Comparison of ENCODE assay signal across 16 mouse cellular contexts in genomic region chr15:83055569-83055968, GRCm38 (mm10). TPM values are rescaled to one million over a fixed set of nuclear protein-coding genes. Genes with fewer than 3 reads are reported as not detected.
A peak's percentile ranks its signal among the peaks of the same experiment; 100 is the strongest.
DNase-seq lines count a peak whose midpoint lies in the region; ATAC-seq and TF ChIP-seq lines count a peak whose summit lies in the region.
"Had no signal": no experiment of that assay in that cellular context is flagged by ENCODE, and none has a peak within 500 bp of the region (broad histone marks: within the 10 kb centered on the region; RNA-seq: fewer than 3 reads in every experiment).

No protein-coding gene starts in this region.

- TF ChIP-seq CTCF in brain, embryonic 14.5 days (IDR thresholded peaks at IDR 0.05; ENCODE audit: borderline replicate concordance, extremely low read depth, insufficient read depth, insufficient read length): no peak
- no peak for TF ChIP-seq CTCF in forebrain, postnatal 0 days (IDR thresholded peaks at IDR 0.05; ENCODE audit: low read depth)

- peak overlapping the region; percentile 74 for H3K4me2 ChIP-seq in heart, embryonic 13.5 days
- H3K4me2 ChIP-seq in forebrain, postnatal 0 days (ENCODE audit: low read depth): peak overlapping the region; percentile 68; the same call in 1 of the 2 replicates
- no peak overlapping the region for H3K4me2 ChIP-seq in midbrain, embryonic 15.5 days

- ATAC-seq in heart, embryonic 13.5 days (ENCODE audit: extremely low read depth, insufficient number of reproducible peaks, low FRiP score, low TSS enrichment): no peak
- no peak for ATAC-seq in forebrain, postnatal 0 days
- ATAC-seq in midbrain, embryonic 15.5 days (replicated peaks): 0 out of 2 replicates have a peak, but pooled peaks have one; percentile 11

- no peak for TF ChIP-seq POLR2A in brain, embryonic 14.5 days (IDR thresholded peaks at IDR 0.05; ENCODE audit: borderline replicate concordance, extremely low read depth, insufficient read depth, insufficient read length, poor library complexity, severe bottlenecking)

- H3K9me3 ChIP-seq in heart, embryonic 13.5 days: no peaks in the 10 kb centered on the region
- H3K9me3 ChIP-seq in forebrain, postnatal 0 days (ENCODE audit: low read length): no peaks in the 10 kb centered on the region
- no peaks in the 10 kb centered on the region for H3K9me3 ChIP-seq in midbrain, embryonic 15.5 days
- H3K9me3 ChIP-seq: limb, embryonic 15.5 days had no signal

- WGBS in heart, embryonic 13.5 days: 32% methylated on average over 5 of the region's 5 CpGs
- 38% methylated on average over 5 of the region's 5 CpGs for WGBS in forebrain, postnatal 0 days
- 30% methylated on average over 5 of the region's 5 CpGs for WGBS in midbrain, embryonic 15.5 days

- peaks cover 63% of the 10 kb centered on the region for H3K4me1 ChIP-seq in heart, embryonic 13.5 days
- H3K4me1 ChIP-seq in forebrain, postnatal 0 days (ENCODE audit: insufficient read depth): 0 out of 2 replicates have a peak, but pooled peaks cover 12% of the 10 kb centered on the region
- peaks cover 56% of the 10 kb centered on the region for H3K4me1 ChIP-seq in midbrain, embryonic 15.5 days

- H3K27me3 ChIP-seq in heart, embryonic 13.5 days (replicated peaks): peaks cover 8% of the 10 kb centered on the region; the same call in 1 of the 2 replicates
- H3K27me3 ChIP-seq in forebrain, postnatal 0 days (ENCODE audit: insufficient read depth, low read length): no peaks in the 10 kb centered on the region
- no peaks in the 10 kb centered on the region for H3K27me3 ChIP-seq in midbrain, embryonic 15.5 days (replicated peaks)

- H3K4me3 ChIP-seq in heart, embryonic 13.5 days: peak overlapping the region; percentile 46; the same call in 1 of the 2 replicates
- H3K4me3 ChIP-seq in forebrain, postnatal 0 days (ENCODE audit: low read depth, low read length): no peak overlapping the region
- no peak overlapping the region for H3K4me3 ChIP-seq in midbrain, embryonic 15.5 days
- H3K4me3 ChIP-seq: myocyte had no signal

- peak overlapping the region; percentile 97 for H3K27ac ChIP-seq in heart, embryonic 13.5 days (replicated peaks)
- H3K27ac ChIP-seq in forebrain, postnatal 0 days (ENCODE audit: low read depth, low read length): peak overlapping the region; percentile 96
- peak overlapping the region; percentile 93 for H3K27ac ChIP-seq in midbrain, embryonic 15.5 days
- H3K27ac ChIP-seq: limb, embryonic 15.5 days had no signal

- peak overlapping the region; percentile 80 for H3K9ac ChIP-seq in heart, embryonic 13.5 days
- H3K9ac ChIP-seq in forebrain, postnatal 0 days: 0 out of 2 replicates have a peak overlapping the region, but pooled peaks have one; percentile 4
- no peak overlapping the region for H3K9ac ChIP-seq in midbrain, embryonic 15.5 days

- H3K36me3 ChIP-seq in heart, embryonic 13.5 days: no peaks in the 10 kb centered on the region
- no peaks in the 10 kb centered on the region for H3K36me3 ChIP-seq in forebrain, postnatal 0 days (ENCODE audit: insufficient read depth)
- H3K36me3 ChIP-seq in midbrain, embryonic 15.5 days (replicated peaks): no peaks in the 10 kb centered on the region
- H3K36me3 ChIP-seq: limb, embryonic 15.5 days had no signal

- DNase-seq in heart, adult 9 months (ENCODE audit: low spot score in 2 of 2): no peak
- peak; percentile 51 for DNase-seq in brain, embryonic 14.5 days (ENCODE audit: low read depth)
- DNase-seq in forebrain, postnatal 0 days: no peak
- no peak for DNase-seq in liver
- DNase-seq in urinary bladder, postnatal 14 days (ENCODE audit: low spot score): no peak
- no peak for DNase-seq in testis, postnatal 14 days (ENCODE audit: low spot score)
- DNase-seq: adrenal gland, postnatal 10 days; B cell, adult 2 months; cerebellum, adult 9-10 months; kidney, adult 9 months; lung, adult 2 months; retina, postnatal 1 day had no signal

RNA-seq across cellular contexts. Expression of gene Nfam1, which starts 22.5 kb away (rescaled TPM):
- polyA plus RNA-seq in heart, embryonic 13.5 days (2015; fragmentation: Nextera tagmentation; extraction: Ambion mirVana): 2.0 and 2.1 TPM in 2 replicates
- 1.7 and 2.1 TPM in 2 replicates for polyA plus RNA-seq in brain, embryonic 14.5 days (2012; rRNA removed)
- total RNA-seq in forebrain, postnatal 0 days (2014; rRNA removed): 0.69 and 2.9 TPM in 2 replicates
- polyA plus RNA-seq in forebrain, postnatal 0 days (2015; fragmentation: Nextera tagmentation; extraction: Ambion mirVana): 1.5 and 1.8 TPM in 2 replicates
- 2.9 TPM in 2 replicates for polyA plus RNA-seq in midbrain, embryonic 15.5 days (2015; fragmentation: Nextera tagmentation; extraction: Ambion mirVana)
- polyA plus RNA-seq: myocyte had no signal

RNA-seq across cellular contexts. Expression of gene Serhl, which starts 33.7 kb away (rescaled TPM):
- 61.0 and 62.8 TPM in 2 replicates for polyA plus RNA-seq in heart, embryonic 13.5 days (2015; fragmentation: Nextera tagmentation; extraction: Ambion mirVana)
- polyA plus RNA-seq in brain, embryonic 14.5 days (2012; rRNA removed): 7.6 and 15.0 TPM in 2 replicates
- 7.2 and 11.9 TPM in 2 replicates for total RNA-seq in forebrain, postnatal 0 days (2014; rRNA removed)
- polyA plus RNA-seq in forebrain, postnatal 0 days (2015; fragmentation: Nextera tagmentation; extraction: Ambion mirVana): 39.1 and 42.6 TPM in 2 replicates
- polyA plus RNA-seq in midbrain, embryonic 15.5 days (2015; fragmentation: Nextera tagmentation; extraction: Ambion mirVana): 24.9 and 27.8 TPM in 2 replicates
